Mouse (Mus musculus) gastrocnemius, postnatal 4 days (tissue): ENCODE data around the gene Drp2. TPM values are rescaled to one million over a fixed set of nuclear protein-coding genes. Genes with fewer than 3 reads are reported as not detected.
A peak's percentile ranks its signal among the peaks of the same experiment; 100 is the strongest.

Experiments used
- DNase-seq, 2 experiments: peaks; one replicate each; pipeline ENCODE4 v3.0.0; 2021 to 2022; ENCODE audit warnings: low spot score in 2 of 2, mixed read lengths in 2 of 2
- long read RNA-seq, 2 experiments: library from polyadenylated mRNA; stranded (forward); transcript quantifications; one replicate each; pipeline ENCODE4 v2.0.0; 2021
- total RNA-seq, 2 experiments: library from RNA; stranded (reverse); gene quantifications; 2 replicates each; pipeline ENCODE4 v1.2.3; 2021

Gene Drp2
- 10 to 100 TPM; 12.6 to 17.3 TPM for total RNA-seq
- long read RNA-seq, experiment 1, partial matches to known transcripts, result 6 of 11 reads
- long read RNA-seq, experiment 1, other reads (novel, unspliced or antisense), result 5 of 11 reads
- long read RNA-seq, experiment 2, full-length matches to known transcripts, result 1 of 12 reads
- long read RNA-seq, experiment 2, partial matches to known transcripts, result 5 of 12 reads
- long read RNA-seq, experiment 2, other reads (novel, unspliced or antisense), result 6 of 12 reads

DNA sequence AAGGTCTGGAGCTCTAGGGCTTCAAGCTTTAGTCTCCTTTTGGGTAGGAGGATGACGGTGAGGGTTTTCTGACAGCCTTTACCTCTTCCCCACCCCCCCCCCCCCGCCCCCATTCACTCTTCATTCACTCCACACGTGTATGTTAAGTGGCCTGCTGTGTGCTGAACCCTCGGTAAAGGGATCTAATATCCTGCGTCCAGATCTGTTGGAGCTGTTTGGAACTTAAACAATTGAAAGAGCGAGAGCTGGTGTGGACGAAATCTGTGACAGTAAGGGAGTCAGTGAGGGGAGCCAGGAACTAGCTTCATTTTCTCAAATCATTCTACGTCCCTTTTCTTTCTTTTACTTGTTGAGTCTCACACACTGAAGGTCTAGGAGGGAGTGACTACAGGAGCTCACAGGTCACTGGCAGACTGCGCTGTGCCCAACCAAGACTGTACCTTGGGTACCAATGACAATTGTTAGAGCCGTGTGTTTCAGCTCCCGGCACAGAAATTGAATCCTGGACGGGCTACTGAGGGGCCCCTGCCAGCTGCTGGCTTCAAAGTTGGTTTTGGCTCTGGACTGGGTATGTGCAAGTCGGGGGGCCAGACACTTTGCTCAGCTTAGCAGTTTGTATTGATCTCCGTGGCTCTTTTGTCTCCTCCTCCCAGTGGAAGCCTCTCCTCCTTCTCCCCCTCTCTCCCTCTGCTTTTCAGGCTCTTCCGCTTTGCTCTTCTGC lies at the start of gene Drp2:
Gene Drp2 (plus strand): TSS at position 689 of the 721 bp plus-strand sequence.
- DNase-seq, result no peak

DNA sequence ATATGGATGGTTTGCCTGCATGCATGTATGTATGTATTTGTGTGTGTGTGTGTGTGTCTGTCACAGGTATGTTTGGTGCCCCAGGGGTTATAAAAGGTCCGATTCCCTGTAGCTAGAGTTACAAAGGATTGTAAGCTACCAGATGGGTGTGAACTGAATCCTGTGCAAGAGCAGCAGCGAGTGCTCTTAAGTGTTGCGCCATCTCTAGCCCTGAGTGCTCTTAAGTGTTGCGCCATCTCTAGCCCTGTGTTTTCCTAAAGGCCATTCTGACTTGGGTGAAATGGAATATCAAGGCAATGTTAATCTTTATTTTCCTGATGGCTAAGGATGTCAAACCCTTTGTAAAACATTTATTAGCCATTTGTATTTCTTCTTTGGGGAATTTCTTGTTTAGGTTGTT lies 45.0 kb upstream of the Drp2 start:
- no peak for DNase-seq

DNA sequence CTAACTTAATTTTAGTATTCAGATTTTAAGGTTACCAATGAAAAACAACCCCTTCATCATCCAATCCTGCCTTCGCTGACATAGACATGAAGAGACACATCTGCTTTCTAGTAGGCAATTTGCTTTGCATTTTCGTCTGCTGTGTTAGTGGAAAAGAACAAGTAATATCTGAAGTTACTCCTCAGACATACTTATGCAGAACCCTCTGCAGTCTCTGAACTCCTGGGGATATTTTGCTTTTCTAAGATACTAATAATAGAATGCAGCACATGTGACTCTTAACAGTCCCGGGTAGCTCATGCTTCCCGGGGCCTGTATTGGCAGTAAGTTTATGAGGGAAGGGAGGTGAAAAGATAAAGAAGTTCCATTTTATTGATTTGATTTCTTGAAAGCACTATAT lies 42.2 kb upstream of the Drp2 start:
- no peak for DNase-seq

DNA sequence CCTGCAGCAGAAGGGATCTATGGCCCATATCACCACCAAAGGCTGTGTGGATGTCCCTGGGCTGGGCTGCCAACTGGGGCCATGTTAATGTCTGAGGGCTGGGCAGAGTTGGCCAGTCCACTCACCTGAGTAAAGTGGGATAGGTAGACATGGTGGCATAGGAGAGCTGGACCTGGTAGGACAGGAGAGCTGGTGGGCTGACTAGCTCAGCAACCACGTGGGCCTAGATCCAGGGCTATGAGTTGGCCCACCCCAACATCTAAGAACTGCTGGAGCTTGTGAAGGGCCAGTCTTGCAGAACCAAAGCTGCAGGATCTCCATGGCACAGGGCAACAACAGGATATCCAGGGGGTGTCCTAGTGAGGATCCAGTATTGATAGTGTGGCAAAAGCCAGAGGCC lies 38.9 kb upstream of the Drp2 start:
- no peak for DNase-seq

DNA sequence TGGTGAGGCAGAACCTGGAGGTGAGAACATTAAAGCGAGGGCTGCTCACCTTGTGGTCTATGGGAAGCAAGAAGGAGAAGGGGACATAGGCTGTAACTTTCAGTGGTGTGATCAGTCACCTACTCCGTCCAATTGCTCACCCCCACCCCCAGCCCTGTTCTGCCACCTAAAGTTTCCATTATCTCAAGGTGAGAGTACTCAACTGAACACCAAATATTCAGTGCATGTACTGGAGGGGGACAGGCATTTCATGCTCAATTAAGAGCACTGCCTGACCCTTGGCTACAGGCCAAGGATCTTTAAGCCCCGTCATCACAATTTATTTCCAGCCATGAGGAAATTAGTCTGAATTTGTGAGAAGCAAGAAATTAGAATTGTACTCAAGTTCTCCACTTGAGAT lies 37.8 kb upstream of the Drp2 start:
- no peak for DNase-seq

DNA sequence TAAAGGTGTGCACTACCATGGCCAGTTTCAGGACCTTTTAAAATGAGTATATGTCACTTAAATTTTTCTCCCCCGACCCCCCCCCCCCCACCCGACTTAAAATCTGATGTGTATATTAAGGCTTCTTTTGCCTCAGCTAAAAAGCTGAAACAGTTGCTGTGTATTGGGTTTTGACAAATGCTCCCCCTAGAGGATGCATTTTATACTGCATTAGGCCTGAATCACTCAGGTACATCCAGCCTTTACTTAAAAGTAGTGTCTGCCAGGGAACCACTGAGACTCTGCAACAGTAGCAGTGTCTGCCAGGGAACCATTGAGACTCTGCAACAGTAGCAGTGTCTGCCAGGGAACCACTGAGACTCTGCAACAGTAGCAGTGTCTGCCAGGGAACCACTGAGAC lies 33.1 kb upstream of the Drp2 start:
- DNase-seq, result no peak

DNA sequence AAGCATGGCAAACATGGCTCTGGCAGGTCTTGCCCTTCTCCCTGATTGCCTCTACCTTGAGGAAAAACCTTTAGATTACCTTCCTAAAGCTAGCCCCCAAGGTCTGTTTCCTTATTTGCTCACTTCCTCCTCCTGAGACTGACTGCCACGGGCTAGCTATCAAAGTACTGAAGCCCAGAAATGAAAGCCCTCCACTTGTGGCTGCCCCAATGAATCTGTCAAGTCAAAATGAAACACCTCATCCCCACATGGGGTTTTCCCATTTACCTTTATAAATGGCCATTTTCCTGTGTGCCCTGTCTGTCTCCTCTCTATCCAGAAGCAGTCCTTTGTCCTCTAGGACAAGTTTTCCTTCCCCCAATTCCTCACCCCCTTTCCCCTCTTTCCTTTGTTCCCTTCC lies 30.2 kb upstream of the Drp2 start:
- DNase-seq, result no peak

DNA sequence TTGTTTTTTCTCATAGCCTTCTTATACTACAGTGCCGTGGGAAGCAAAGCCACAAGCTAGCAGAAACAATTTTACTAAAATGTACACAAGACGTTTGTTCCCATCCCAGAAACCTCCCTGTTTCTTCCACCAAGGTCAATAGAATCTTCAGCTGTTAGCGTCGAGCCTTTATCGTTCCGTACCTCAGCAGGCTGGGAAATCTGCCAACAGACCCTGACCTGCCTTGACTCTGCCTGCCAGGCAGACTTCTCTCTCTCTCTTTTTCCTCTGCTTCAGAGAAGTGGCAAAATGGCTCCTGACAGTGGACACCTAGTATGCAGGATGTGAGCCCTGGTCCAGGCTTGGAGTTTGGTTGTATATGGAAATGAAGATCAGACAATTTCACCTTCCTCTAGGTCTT lies 19.5 kb upstream of the Drp2 start:
- no peak for DNase-seq

DNA sequence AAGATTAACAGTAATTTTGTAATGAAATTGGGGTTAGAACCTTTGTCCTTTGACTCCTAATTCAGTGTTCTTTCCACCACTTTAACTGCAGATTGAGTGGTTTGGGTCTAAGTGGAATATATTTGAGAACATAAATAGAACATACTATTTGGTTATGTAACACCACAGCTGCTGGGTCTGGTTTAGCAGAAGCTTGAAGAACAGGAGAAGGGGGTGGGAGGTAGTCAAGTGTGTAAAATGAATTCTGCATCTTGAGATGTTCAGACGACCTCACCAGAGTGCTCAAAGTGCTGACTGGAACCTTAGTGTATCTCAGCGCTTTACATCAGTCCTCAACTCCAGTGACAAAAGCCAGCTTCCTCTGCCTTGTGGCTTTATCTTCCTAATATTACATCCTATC lies 5.4 kb upstream of the Drp2 start:
- DNase-seq, result no peak

DNA sequence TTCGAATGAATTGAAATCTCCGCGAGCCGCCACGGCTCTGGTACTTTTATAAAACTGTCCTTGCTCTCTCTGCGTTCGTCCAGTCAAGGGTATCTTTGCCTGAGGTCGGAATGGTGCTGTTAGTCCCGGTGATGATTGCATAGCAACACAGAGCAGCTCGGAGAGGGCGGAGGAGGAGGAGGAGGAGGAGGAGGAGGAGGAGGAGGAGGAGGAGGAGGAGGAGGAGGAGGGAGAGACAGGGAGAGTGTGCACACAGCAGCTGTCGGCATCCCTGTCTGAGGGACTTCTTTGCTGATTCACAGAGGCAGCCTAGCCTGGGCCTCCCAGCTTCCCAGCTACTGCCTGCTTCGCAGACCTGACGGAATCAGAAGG lies 219 bp downstream of the Drp2 start:
- no peak for DNase-seq

DNA sequence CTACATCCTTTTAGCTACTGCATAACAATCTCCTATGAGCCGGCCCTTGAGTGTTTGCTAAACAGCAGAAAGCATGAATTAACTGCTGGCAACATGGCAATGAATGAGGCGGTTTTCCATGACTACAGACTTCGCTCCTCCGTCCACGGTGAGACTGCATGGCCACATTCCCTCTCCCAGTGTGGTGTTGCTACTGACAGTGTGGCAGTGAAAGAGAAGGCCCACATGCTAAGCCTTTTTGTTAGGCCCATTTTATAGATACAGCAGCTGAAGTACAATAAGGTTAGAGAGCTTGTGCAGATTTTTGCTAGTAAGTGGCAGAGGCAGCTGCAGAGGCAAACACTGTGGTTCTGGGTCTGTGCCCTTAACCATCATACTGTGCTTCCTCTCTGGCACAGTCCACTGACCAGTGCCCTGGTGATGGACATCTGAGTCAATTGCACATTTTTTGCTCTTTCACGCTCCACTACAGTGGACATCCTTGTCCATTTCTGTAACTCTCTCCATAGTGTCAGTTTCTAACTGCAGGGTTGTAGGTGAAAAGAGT lies 5.1 kb downstream of the Drp2 start:
- DNase-seq, result no peak

DNA sequence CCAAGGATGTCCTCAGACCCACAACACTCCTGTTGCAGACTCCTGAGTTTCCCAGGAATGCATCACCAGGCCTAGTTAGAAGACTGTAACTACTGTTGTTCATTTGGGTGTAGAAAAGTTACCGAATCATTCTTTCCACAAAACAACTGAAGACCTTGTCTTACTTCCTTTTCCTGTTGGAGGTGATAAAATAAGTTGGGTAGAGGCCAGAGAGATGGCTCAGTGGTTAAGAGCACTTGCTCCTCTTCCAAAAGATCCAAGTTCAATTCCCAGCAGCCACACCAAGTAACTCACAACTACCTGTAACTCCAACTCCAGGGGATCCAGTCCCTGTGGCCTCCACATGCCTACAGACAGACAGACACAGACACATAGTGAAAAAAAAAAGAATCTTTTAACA lies 7.7 kb downstream of the Drp2 start:
- no peak for DNase-seq

DNA sequence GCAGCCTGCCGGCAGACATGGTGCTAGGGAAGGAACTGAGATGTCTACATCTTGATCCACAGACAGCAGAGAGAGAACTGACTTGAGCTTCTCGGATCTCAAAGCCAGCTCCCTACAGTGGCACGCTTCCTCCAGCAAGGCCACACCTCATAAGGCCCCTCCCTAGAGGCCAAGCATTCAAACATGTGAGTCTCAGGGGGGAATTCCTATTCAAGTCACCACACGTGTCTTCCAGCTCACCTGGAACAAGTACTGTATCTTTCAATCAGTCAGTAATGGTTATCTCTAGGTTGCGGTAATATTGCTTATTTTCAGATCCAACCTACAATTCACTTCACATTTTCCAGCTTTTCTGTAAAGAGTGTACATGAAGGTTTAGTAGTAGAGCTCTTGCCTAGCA lies 15.7 kb downstream of the Drp2 start:
- DNase-seq, result no peak

DNA sequence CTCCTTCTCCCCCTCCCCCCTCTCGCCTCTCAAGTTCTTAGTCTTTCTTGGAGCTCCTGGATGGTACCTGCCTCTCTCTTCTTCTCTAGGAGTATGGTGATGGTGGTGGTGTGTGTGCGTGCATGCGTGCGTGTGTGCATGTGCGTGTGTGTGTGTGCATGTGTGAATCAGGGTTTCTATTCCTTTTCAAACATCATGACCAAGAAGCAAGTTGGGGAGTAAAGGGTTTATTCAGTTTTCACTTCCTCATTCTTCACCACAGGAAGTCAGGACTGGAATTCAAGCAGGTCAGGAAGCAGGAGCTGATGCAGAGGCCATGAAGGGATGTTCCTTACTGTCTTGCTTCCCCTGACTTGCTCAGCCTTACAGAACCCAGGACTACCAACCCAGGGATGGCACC lies 19.9 kb downstream of the Drp2 start:
- DNase-seq, result no peak

DNA sequence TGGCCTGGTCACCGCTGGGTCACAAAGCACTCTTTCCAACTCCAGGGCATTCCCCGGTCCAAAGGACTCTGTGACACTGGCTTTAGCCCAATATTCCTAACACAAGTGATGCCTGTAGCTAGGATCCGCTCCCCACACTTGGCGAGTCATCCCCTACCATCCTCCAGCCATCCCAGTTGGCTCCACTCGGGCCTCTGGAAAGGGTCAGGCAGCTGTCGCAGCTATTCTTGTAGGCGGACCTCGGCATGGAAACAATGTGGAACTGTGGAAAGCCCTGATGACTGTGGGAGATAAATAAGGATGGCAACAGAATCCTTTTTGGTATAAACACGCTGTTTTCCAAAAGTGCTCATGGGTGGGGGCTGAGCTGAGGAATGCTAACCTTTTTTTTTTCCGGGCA lies 21.4 kb downstream of the Drp2 start:
- DNase-seq, result peak in 1 of 2 experiments; percentile 16

DNA sequence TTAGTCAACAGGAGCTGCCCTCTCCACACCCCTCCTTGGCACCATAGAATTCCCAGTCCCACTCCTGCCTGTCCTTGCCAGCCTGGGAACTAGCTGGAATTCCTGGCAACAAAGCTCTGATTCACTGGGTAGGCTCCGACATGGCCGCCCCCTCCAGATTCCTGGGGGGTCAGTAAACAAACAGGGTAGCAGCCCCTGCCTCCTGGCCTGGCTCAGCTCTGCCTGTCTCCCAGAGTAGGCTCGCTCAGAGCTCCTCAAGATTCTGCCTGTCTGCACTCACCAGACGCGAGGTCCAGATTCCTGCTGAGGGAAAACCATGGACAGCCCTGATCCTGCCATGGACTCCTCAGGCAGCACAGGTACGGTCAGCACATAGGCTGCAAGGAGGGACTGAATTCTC lies 22.5 kb downstream of the Drp2 start:
- peak in 1 of 2 experiments; percentile 8 for DNase-seq

DNA sequence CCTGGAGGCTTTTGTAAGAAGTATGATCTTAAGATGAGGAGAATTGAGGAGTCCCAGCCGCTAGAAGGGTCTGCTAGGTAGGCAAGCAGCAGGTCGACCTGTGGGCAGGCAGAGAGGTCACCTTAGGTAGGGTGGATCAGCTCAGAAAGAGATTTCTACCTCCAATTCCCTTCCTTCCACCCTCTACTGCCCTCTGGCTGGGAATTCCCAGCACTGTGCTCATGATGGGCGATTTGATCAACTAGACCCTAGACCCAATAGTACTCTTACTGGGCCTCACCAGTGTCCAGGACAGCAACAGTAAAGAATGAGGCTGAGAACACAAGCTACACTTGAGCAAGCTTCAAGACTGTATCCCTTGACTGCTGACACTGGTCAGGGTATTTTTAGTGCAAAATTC lies 23.0 kb downstream of the Drp2 start:
- no peak for DNase-seq

DNA sequence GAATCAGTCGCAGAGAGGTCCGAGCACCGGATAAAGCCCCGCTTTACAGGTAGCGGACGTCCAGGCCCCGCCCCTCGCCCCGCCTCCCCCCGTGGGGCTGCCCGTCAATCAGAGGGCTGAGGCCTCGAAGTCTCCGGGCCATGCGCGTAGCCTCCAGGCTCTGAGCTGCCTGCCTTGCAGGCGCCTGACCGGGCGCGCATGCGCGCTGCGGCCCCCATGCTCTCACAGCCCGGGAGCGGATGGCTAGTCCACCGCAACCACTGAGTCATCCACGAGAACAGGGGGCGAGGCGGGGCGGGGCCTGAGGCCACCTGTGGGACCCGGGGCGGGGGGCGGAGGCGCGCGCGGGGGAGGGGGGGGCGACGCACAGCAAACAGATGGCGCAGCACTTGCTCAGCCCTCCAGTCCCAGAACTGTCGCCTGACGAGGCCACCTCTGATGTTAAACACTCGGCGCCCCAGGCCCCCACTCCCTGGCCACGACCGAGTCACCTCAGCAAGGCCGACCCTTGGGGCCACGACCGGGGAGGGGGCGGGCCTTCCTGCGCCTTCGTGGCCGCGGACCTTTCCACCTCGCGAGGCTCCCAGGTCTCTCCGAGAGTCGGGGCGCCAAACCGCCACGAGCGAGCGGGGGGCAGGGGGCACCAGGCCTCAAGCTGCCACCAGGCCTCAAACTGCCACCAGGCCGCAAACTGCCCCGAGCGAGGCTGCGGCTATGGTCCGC lies 70.8 kb downstream of the Drp2 start:
- peak in 1 of 2 experiments; percentile 20 for DNase-seq

DNA sequence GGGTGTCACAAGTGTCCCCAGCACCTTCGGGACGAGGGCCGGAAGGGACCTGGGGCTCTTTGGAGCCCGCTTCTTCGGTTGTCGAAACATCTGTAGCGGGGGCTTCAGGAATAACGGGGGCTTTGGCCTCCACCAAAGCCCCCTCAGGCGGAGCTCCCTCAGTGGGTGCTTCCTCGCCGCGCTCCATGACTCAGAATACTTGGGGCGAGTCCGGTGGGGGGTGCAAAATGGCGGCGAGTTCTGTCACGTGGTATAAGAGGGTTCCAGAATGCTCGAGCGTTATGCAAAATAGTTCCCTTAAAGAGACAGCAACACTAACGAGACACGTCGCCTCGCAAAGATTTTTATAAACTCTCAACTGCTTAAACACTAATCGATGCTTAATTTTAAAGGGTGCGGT lies 71.9 kb downstream of the Drp2 start, which contains the start of gene Taf7l:
Gene Taf7l (minus strand): TSS at position 201 of the 400 bp plus-strand sequence.
- DNase-seq, result no peak

DNA sequence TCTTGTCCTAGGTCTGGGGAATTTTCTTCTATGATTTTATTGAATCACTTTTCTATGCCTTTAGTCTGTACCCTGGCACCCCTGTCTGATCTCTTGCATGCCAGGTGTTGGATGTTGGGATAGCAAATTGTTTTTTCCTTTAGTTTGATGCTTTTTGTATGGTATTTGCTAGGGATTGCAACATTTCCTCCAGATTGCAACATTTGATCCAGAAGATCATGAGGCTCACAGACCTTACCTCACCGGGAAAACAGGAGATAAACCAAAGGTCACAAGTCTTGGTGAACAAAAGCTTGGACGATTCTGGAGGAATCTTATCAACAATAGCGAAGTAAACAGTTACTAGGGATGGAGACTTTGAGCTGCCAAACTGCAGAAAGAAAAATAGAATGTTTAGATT lies 77.4 kb downstream of the Drp2 start:
- no peak for DNase-seq

DNA sequence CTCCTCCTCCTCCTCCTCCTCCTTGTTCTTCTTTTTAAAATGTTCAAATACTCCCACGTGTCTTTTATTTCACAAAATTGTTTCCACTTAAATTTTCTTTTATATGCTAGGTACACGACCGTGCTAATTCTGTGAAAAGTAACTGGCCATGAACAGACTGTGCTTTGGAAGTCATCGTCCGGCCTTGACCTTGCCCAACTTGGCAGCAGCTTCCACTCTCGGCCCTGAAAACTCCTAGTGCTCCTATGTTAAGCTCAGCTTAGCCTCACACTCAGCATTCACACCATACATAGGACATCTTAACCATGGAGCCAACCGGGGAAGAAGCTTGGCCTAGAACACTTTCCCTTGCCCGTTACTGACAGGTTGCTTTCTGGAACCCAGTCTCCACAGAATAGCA lies 96.3 kb downstream of the Drp2 start:
- DNase-seq, result no peak
